Mouse (Mus musculus) cerebellum, adult 11 months (tissue): ENCODE results near the gene Gm28053.

Experiments
- DNase-seq: peaks from one replicate; pipeline ENCODE4 v3.0.0; 2022

Gm28053 gene

DNA sequence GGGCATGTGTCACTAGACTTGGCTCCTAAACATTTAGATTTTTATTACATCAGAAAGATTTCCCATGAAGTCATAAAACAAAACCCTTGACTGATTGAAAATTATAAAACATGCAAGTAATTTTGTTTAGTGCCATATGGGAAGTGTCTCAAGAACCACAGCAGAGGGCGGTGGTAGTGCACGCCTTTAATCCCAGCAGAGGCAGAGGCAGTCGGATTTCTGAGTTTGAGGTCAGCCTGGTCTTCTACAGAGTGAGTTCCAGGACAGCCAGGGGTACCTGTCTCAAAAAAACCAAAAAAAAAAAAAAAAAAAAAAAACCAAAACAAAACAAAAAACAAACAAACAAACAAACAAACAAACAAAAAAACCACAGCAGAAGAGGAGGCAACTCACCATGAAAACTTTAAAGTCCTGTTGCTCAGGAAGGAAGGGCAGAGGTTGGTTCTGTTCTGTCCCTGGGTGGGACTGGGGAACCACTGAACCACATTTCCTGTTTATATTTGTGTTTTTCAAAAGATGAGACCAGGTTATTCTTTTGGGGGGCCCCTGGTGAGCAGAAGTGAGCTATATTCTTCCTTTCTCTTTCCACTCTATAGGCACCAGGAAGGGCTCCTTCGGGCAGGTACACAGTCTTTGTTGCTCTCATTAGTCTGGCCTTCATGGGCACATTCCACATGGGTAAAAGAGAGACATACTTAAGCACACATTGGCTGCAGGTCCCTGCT is 21.4 kb upstream of the Gm28053 start:
- DNase-seq = no peak

DNA sequence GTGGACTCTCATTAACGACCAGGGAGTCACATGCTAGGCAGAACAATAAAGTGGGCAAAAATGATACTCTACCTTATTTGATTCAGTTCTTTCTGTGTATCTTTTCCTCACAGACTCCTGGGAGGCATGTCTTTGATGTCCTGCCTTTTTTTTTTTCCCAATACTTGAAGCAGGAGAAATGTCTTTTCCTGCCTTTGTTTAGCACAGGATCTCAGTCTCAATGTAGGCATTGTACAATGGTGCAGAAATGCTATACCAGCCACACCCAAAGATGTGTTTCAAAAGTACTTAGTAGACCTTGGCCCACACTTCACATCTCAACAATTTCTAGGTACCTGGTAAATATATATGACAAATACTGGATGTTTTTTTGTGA is 20.9 kb upstream of the Gm28053 start:
- no peak for DNase-seq

DNA sequence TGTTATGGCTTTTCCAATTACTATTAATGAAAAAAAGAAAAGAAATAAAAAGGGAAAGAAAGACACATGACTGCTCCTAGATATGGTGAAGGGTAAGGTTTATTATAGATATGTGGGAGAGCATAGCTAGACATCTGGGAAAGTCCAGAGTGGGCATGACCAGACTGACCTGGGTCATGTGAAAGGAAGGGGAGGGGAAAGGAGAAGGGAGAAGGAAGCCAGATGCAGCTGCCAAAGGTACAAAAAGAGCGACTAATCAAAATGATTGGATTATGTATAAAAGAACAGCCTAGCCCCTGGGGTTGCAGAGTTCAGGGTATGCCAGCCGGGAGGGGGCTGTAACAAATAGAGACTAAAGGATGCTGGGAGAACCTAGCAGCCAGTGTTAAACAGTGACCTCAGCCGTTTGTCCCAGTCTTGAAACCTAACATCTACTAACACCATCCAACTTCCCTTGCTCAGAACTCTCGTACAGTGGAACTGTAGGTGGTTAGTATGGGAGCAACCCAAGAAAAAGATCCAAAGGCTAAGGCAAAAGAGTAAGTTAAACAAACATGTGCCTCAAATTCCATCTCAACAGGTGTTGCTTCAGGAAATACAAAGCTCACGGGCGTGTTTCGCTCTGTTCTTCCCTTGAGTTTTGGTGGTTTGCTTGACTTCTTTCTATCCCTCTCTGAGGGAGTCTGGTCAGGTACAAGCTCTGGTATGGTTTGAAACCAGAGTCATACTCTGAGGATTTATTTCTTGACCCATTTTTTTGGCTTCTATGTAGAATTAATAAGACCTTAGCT is 20.1 kb upstream of the Gm28053 start:
- no peak for DNase-seq

DNA sequence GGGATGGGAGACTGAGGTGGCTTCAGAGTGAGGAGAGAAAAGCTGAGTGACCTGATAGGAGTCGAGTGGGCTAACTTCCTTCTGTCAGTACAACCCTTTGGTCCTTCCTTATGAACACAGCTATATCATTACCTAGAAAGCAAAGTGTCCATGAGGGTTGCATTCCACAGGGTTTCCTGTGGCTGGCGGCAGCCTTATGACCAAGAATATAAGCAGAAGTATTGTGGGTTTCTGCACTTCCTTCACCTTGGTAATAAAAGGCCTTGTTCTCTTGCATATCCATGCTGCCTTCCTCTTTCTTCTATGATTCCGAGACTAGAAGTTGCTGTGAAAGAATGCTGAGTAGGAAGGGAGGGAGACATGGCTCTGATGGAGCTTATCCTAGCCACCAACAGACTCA is 19.5 kb upstream of the Gm28053 start:
- no peak for DNase-seq

DNA sequence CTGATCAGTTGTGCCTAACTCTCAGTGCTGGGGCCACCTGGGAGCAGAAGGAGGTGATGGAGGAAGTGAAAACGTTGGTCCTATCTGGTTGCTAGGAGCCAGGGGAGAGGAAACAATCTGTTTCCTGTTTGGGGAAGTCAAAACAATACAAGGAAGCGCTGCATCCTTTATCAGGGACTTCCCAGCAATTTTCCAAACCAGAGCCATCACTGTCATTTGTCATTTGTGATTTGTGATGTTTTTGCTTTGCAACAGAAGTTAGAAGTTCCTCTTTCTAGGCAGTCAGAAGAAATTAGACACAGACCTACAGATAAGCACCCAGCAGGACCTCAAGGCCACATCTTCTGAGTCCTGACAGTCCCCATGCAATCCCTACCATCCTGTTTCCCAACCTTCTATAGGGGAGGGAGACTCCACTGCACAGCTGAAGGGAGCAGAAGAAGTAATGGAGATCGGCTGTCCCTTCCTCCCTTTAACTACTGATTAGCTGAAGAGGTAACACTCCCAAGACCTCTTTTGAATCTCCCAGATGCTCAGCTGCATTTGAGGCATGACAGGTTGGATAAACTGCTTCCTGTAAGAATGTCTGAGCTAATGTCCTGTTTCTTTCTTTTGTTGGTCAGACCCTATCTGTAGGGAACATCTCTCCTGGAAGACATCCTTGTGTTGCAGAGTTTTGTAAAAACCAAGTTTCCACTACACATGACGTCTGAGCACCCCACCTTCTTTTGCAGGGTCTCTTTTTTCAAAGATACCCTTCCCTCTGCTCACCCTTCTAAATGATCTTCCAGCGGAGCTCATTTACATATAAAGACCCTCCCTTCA is 17.9 kb upstream of the Gm28053 start:
- no peak for DNase-seq

- DNase-seq = no peak
These were observed 16.3 kb upstream of the Gm28053 start for GRCm38 (mm10) chr6:48702146-48702545.

GRCm38 (mm10) chr6:48702601-48703000 is 15.8 kb upstream of the Gm28053 start:
- no peak for DNase-seq

- DNase-seq = no peak
These were observed 14.3 kb upstream of the Gm28053 start for GRCm38 (mm10) chr6:48704146-48704545.

- no peak for DNase-seq
These were observed 12.3 kb upstream of the Gm28053 start for GRCm38 (mm10) chr6:48706130-48706529.

GRCm38 (mm10) chr6:48720326-48720725 is 1.9 kb downstream of the Gm28053 start:
- no peak for DNase-seq

DNA sequence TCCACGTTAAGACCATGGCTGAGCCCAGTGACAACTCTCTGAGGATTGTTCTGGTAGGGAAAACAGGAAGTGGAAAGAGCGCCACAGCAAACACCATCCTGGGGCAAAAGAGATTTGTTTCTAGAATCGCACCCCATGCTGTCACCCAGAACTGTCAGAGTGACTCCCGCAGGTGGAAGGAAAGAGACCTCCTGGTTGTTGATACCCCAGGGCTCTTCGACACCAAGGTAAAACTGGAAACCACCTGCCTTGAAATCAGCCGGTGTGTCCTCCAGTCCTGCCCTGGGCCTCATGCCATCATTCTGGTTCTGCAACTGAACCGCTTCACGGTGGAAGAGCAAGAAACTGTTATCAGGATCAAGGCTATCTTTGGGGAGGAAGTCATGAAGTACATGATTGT is 5.1 kb downstream of the Gm28053 start:
- DNase-seq = no peak

DNA sequence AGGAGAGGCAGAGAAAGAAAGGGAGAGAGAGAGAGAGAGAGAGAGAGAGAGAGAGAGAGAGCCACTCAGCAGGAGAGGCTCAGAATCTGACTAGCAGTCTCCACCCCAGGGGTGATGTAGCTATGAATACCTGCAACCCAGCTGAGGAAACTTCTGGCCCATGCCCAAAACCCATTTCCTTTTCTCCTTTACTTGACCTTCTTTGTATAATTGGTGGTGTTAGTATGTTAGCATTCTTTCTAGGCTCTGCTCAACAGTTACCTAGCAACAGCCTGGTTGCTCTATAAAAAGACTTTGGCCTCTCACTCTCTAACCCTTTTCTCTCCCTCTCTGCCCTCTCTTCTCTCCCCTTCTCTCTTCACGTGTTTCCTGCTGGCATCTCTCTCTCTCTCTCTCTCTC is 7.1 kb downstream of the Gm28053 start:
- no peak for DNase-seq

GRCm38 (mm10) chr6:48727761-48728160 is 9.4 kb downstream of the Gm28053 start:
- DNase-seq = no peak

- no peak for DNase-seq
These were observed 14.5 kb downstream of the Gm28053 start for GRCm38 (mm10) chr6:48732864-48733304.

DNA sequence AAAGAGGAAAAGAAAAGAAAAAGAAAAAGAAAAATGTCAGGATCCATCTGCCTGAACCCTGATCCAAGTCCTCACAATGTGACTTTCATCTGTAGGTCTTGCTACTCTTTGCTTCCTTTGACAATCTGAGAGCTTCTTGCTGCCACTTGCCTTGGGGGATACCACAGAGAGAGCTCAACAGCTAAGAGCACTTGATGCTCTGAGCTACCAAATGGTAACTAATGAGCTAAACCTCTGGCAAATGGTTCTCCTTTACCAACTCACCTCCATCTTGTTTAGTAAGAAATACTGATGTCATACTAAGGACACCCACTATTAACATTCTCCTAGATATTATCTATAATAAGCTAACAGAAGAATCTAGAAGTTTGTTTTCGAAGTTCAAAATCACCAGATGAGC is 15.3 kb downstream of the Gm28053 start:
- no peak for DNase-seq

DNA sequence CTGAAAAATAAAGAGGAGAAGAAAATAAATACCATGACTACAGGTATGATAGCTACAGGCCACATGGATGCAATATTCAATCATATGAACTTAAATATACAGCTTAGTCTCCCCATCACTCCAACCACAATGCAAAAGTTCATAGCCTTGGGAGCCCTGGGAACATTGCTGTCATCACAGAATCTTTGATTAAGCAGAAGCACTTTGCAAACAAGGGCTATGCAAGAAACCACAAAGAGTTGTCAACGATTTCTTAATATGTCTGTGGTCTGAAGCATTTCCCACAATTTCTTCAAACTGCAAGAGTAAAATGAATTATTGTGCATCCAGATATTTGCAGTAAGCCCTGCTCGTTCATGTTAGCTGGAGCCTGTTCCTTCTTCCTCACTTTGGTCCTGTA is 18.6 kb downstream of the Gm28053 start:
- no peak for DNase-seq

- no peak for DNase-seq
These were observed 19.3 kb downstream of the Gm28053 start for GRCm38 (mm10) chr6:48737688-48738087.

DNA sequence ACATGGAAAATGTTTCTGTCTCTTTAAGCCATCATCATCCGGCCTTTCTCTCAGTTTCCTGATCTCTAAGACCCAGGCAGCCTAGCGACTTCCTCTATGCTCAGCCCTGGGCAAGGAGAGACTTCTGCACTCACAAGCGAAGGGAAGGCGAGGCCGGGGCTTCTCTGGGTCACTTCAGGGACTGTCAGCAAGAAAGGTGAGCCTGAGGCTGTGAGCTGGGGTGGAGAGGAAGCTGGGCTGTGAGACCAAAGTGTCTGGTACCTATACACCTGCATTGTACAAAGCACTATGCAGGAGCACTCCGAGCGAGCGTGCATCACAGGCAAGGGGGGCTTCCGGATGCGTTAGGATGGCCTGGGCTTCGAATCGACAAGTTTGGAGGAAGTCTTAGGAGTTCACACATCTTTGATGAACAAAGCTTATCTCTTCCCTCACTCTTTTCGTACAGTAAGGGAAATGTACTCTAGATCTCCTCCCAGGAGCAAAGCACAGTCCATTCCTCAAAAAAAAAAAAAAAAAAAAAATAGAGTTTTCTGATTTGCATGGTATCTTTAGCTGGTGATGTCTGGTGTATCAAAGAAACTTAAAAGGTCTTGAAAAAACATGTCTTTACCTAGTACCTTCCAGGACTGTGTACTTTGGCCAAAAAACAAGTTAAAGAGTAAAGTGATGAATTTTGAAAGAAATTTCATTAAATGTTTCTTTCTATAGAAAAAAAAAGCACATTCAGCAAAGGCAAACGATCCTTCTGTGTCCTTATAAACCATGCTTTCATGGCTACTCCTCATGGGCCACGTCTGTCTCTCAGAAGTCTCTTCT is 20.8 kb downstream of the Gm28053 start, which contains the start of gene Gimap1:
TSS of gene Gimap1 (plus strand) at position 94 of the 819 bp plus-strand sequence.
- no peak for DNase-seq

GRCm38 (mm10) chr6:48739780-48740055 is 21.3 kb downstream of the Gm28053 start:
- no peak for DNase-seq

DNA sequence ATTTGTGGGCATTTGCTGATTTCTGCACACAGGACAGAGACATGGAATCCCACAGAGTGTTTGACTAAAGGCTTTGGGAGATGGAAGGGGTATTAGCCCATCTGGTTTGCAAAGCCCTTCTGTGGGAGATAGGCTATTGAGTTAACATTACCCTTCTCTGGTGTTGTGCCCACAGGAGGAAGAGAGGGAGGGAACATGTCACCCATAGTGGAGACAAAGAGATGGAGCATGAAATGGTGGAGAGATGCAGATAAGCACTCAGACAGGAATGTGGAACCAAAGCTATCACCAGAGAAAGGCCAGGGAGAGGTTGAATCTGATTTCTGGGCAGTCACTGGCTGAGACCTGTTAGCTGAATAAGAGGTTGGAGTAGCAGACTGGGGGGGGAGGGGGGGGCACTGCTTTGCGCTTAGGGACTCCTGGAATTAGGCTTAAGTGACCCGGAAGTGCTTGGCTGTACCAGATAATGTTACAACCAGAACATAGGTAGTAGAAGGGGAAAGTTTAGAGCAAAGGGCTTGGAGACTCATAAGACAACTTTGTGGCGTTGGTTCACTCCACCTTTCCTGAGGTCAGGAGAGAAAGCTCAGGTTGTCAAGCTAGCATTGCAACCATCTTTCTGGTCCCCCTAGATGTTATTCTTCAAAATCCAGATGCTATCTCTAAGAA is 22.2 kb downstream of the Gm28053 start:
- DNase-seq = no peak

DNA sequence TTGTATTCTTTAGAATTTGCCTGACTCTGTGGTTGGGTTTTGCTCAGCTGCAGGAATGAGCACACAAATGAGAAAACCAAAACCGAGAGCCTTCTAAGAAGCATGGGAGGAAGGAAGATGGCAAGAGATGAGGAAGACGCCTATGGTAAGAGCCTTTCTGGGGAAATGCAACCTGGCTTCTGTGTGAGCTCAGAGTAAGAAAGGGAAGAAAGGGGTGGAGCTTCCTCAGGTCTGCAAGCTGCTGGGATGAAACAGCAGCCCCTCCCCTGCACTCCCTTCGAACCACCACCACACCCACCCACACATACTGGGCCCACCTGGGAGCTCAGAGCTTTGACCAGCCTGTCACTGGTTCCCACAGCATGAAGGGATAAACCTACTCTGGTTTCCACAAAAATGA is 22.9 kb downstream of the Gm28053 start:
- no peak for DNase-seq

- DNase-seq = no peak
These were observed 23.4 kb downstream of the Gm28053 start for GRCm38 (mm10) chr6:48741711-48742206.
